Mouse (Mus musculus): ENCODE measurements at regions not wholly inside any gene's neighbourhood (a gene's known extent, or its start where the extent isn't known, plus 50 kb on each side); places are given as distances from the start of the nearest gene placed in this dataset.

DNA sequence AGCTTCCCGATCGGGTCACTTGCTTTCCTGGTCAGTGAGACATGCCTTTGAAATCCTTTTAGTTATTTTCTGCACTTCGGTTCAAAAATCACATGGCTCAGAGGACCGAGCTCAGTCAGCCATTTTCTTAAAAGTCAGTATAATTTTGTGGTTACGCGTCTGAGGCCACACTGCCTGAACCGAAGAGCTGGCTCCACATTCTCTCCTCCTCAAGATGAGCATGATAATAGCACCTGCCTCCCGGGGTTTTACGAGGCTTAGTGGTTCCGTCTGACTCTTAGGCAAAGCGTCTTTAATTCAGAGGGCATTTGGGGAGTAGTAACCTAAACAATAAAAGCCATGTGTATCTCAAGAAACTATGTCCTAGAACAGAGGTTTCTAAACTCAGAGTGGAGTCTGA is 113.5 kb upstream of the Lef1 start:
- H3K9ac ChIP-seq (replicated peaks; ENCODE audit: low read length): no peak overlapping the region
- no peak overlapping the region for H3K27ac ChIP-seq (replicated peaks; ENCODE audit: low read depth, low read length)
- 53% methylated on average over 11 of the region's 11 CpGs for WGBS
- H3K4me2 ChIP-seq (ENCODE audit: low read depth, low read length): no peak overlapping the region
- H3K36me3 ChIP-seq (replicated peaks; ENCODE audit: control insufficient read depth, insufficient read depth, low read depth, low read length): no peaks in the 10 kb centered on the region
- H3K4me1 ChIP-seq (ENCODE audit: control insufficient read depth, insufficient read depth, low read length): no peaks in the 10 kb centered on the region
- H3K27me3 ChIP-seq (ENCODE audit: control insufficient read depth, insufficient read depth, low read length): no peaks in the 10 kb centered on the region
- ATAC-seq (replicated peaks; ENCODE audit: insufficient number of reproducible peaks, low FRiP score, low TSS enrichment, low read depth) (no peak), DNase-seq (ENCODE audit: low spot score) (no peak)
- no peaks in the 10 kb centered on the region for H3K9me3 ChIP-seq (replicated peaks; ENCODE audit: control insufficient read depth, low read length)
- no peak overlapping the region for H3K4me3 ChIP-seq (ENCODE audit: low read depth, low read length)

DNA sequence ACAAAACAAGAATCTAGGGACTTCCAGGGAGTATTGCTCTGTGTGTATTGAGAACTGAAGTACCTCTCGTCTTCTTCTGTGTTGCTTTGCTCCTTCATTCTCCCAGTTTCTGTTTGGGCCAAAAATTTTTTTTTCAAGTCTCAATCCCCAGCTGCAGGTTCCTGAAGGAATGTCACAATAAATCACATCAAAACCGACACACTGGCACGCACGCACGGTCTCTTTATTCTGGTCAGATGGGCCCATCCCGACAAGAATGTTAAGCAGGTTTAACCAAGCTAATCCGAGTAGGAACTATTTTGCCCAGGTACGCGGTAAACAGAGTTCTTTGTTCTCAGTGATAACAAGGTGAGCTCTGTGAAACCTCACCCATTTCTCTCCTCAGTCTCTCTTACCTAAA is 118.3 kb upstream of the Lef1 start:
- Histone ChIP-seq H3K4me1 (ENCODE audit: control insufficient read depth, insufficient read depth, low read length) (no peaks in the 10 kb centered on the region), H3K27me3 (ENCODE audit: control insufficient read depth, insufficient read depth, low read length) (no peaks in the 10 kb centered on the region), H3K9me3 (replicated peaks; ENCODE audit: control insufficient read depth, low read length) (no peaks in the 10 kb centered on the region), H3K36me3 (replicated peaks; ENCODE audit: control insufficient read depth, insufficient read depth, low read depth, low read length) (no peaks in the 10 kb centered on the region), H3K27ac (replicated peaks; ENCODE audit: low read depth, low read length) (no peak overlapping the region), H3K4me3 (ENCODE audit: low read depth, low read length) (no peak overlapping the region), H3K9ac (replicated peaks; ENCODE audit: low read length) (no peak overlapping the region), H3K4me2 (ENCODE audit: low read depth, low read length) (no peak overlapping the region)
- ATAC-seq (replicated peaks; ENCODE audit: insufficient number of reproducible peaks, low FRiP score, low TSS enrichment, low read depth): no peak
- DNase-seq (ENCODE audit: low spot score): no peak
- WGBS: 55% methylated on average over 9 of the region's 9 CpGs

DNA sequence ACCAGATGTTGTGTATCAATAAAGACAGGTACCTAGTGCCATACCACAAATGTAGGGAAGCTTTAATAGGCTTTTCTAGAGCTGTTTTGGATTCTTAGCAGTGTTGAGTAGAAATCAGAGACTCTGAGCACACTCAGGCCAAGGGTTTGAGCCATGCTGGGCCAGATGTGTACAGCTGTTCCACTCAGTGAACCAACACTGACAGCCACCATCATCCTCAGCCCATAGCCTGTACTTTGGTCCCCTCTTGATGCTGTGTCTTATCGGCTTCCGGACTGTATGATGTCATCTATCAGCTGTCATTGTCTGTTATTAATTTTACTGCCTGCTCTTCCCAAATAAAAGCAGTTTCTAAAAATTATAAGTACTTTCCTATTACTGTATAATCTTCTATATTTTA is 123.6 kb upstream of the Lef1 start:
- no peaks in the 10 kb centered on the region for H3K36me3 ChIP-seq (replicated peaks; ENCODE audit: control insufficient read depth, insufficient read depth, low read depth, low read length)
- ATAC-seq (replicated peaks; ENCODE audit: insufficient number of reproducible peaks, low FRiP score, low TSS enrichment, low read depth) (no peak), DNase-seq (ENCODE audit: low spot score) (no peak)
- H3K4me2 ChIP-seq (ENCODE audit: low read depth, low read length): no peak overlapping the region
- no peaks in the 10 kb centered on the region for H3K27me3 ChIP-seq (ENCODE audit: control insufficient read depth, insufficient read depth, low read length)
- no peaks in the 10 kb centered on the region for H3K9me3 ChIP-seq (replicated peaks; ENCODE audit: control insufficient read depth, low read length)
- H3K4me3 ChIP-seq (ENCODE audit: low read depth, low read length): no peak overlapping the region
- H3K4me1 ChIP-seq (ENCODE audit: control insufficient read depth, insufficient read depth, low read length): no peaks in the 10 kb centered on the region
- no peak overlapping the region for H3K27ac ChIP-seq (replicated peaks; ENCODE audit: low read depth, low read length)
- H3K9ac ChIP-seq (replicated peaks; ENCODE audit: low read length): no peak overlapping the region
- WGBS: 85% methylated on average over 2 of the region's 2 CpGs

DNA sequence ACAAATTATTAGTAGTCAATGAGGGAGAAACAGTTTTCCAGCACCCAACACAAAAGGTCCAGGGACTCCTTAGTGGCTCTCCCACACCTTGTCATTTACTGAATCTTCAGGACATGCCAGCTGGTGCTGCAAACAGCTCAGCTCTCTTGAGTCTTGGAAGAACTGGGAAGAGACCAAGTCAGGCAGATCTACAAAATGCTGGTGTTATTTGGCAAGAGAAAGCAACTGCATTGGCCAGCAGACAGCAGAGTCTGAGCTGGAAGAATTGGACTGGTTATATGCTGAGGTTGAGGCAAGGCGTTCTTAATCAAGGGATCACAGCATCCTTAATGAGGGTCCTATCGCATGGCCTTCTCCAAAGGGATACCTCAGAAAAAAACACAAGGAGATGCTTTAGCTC is 124.2 kb upstream of the Lef1 start:
- Histone ChIP-seq H3K27me3 (ENCODE audit: control insufficient read depth, insufficient read depth, low read length) (no peaks in the 10 kb centered on the region), H3K4me3 (ENCODE audit: low read depth, low read length) (no peak overlapping the region), H3K27ac (replicated peaks; ENCODE audit: low read depth, low read length) (no peak overlapping the region), H3K9me3 (replicated peaks; ENCODE audit: control insufficient read depth, low read length) (no peaks in the 10 kb centered on the region), H3K4me1 (ENCODE audit: control insufficient read depth, insufficient read depth, low read length) (no peaks in the 10 kb centered on the region), H3K36me3 (replicated peaks; ENCODE audit: control insufficient read depth, insufficient read depth, low read depth, low read length) (no peaks in the 10 kb centered on the region), H3K4me2 (ENCODE audit: low read depth, low read length) (no peak overlapping the region), H3K9ac (replicated peaks; ENCODE audit: low read length) (no peak overlapping the region)
- WGBS: 96% methylated on average over 2 of the region's 2 CpGs
- DNase-seq (ENCODE audit: low spot score): no peak
- no peak for ATAC-seq (replicated peaks; ENCODE audit: insufficient number of reproducible peaks, low FRiP score, low TSS enrichment, low read depth)

DNA sequence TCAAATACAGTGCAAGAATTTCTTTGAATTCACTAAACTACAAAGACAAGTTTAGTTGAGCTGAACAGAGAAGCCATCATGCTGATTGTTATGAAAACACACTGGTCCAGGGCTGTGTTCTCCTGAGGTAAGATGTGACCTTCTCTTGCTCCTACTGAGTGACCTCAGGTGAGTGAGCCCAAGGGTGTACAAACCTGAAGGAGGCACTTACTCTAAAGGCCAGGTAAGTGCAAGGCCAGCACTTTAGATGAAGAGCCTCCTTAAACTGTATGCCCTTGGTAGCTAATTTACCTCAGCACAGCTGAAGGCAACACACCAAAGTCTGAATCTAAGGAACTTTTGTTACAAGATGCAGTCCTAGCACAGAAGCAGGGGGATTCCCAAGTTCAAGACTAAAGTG is 128.7 kb upstream of the Lef1 start:
- H3K9me3 ChIP-seq (replicated peaks; ENCODE audit: control insufficient read depth, low read length): no peaks in the 10 kb centered on the region
- no peak overlapping the region for H3K4me3 ChIP-seq (ENCODE audit: low read depth, low read length)
- ATAC-seq (replicated peaks; ENCODE audit: insufficient number of reproducible peaks, low FRiP score, low TSS enrichment, low read depth) (no peak), DNase-seq (ENCODE audit: low spot score) (no peak)
- H3K9ac ChIP-seq (replicated peaks; ENCODE audit: low read length): no peak overlapping the region
- no peak overlapping the region for H3K27ac ChIP-seq (replicated peaks; ENCODE audit: low read depth, low read length)
- H3K27me3 ChIP-seq (ENCODE audit: control insufficient read depth, insufficient read depth, low read length): no peaks in the 10 kb centered on the region
- H3K4me2 ChIP-seq (ENCODE audit: low read depth, low read length): no peak overlapping the region
- no peaks in the 10 kb centered on the region for H3K36me3 ChIP-seq (replicated peaks; ENCODE audit: control insufficient read depth, insufficient read depth, low read depth, low read length)
- no peaks in the 10 kb centered on the region; the same call in 1 of the 2 replicates for H3K4me1 ChIP-seq (ENCODE audit: control insufficient read depth, insufficient read depth, low read length)

DNA sequence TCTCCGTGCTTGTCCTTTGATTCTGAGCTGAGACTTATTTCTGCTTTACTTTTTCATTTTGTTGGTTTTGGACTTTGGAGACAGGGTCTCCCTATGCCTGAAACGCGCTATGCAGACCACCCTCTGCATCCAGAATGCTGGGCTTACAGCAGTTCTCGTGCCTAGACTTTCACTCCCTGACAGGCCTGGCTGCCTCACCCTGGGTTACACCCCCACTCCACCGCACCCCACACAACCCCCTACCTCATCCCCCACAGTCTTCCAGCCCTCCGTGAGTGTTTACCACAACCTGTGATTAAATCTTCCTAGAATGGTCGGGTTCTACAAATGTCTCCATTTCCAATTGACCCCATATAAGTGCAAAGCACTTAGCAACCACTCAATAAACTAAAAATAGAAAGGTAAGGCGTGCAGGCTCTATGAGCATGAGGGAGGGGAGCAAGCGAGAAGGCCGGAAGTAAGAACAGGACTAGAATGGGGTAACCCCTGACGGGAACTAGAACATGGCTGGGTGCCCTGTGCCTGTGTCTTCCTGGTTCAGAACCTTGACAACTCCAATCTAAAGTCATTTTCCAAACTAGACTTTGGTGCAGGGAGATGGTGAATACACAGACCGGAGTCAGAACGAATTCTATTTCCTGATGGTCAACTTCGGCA is 131.2 kb upstream of the Lef1 start:
- H3K9ac ChIP-seq (replicated peaks; ENCODE audit: low read length): no peak overlapping the region
- DNase-seq (ENCODE audit: low spot score) (no peak), ATAC-seq (replicated peaks; ENCODE audit: insufficient number of reproducible peaks, low FRiP score, low TSS enrichment, low read depth) (no peak)
- WGBS: 76% methylated on average over 14 of the region's 14 CpGs
- H3K27ac ChIP-seq (replicated peaks; ENCODE audit: low read depth, low read length): no peak overlapping the region
- no peaks in the 10 kb centered on the region for H3K36me3 ChIP-seq (replicated peaks; ENCODE audit: control insufficient read depth, insufficient read depth, low read depth, low read length)
- H3K27me3 ChIP-seq (ENCODE audit: control insufficient read depth, insufficient read depth, low read length): no peaks in the 10 kb centered on the region
- H3K4me3 ChIP-seq (ENCODE audit: low read depth, low read length): no peak overlapping the region
- H3K4me2 ChIP-seq (ENCODE audit: low read depth, low read length): no peak overlapping the region
- H3K9me3 ChIP-seq (replicated peaks; ENCODE audit: control insufficient read depth, low read length): no peaks in the 10 kb centered on the region
- no peaks in the 10 kb centered on the region; the same call in 1 of the 2 replicates for H3K4me1 ChIP-seq (ENCODE audit: control insufficient read depth, insufficient read depth, low read length)

DNA sequence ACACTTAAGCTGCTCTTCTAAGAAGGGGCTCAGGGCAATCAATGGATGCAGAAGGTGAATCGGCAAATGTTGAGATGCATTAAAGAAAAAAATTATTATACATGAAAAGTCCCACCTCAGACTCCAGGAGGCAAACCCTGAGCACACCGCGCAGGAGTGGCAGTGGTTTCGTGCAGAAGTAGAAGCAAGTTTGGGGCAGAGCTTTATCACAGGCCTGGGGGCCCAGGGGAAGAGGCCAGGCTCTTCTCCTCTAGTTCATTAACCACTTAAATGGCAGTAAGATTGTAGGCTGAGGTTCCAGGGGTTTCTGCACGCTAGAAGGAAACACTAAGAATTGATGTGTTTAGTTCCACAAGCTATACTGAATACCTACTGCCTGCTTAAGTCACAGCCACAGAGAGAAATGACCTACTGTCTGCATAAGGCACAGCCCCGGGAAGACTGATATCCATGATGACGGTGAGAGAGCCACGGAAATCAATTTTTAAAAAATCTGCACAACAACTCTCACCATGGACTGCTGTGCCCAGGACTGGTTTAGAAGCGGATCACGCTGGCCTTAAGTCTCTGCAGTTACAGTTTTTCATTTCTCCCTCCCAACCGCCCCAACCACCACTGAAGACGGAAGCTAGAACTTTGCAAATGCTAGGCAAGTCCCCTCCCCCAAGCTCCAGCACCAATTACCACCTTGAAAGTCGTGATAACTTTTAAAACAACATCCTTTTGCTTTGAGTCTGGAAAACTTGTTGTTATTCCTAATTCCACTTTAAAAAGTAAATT is 132.2 kb upstream of the Lef1 start:
- no peaks in the 10 kb centered on the region for H3K36me3 ChIP-seq (replicated peaks; ENCODE audit: control insufficient read depth, insufficient read depth, low read depth, low read length)
- no peaks in the 10 kb centered on the region for H3K9me3 ChIP-seq (replicated peaks; ENCODE audit: control insufficient read depth, low read length)
- H3K27ac ChIP-seq (replicated peaks; ENCODE audit: low read depth, low read length): no peak overlapping the region
- no peak overlapping the region for H3K9ac ChIP-seq (replicated peaks; ENCODE audit: low read length)
- DNase-seq (ENCODE audit: low spot score) (no peak), ATAC-seq (replicated peaks; ENCODE audit: insufficient number of reproducible peaks, low FRiP score, low TSS enrichment, low read depth) (no peak)
- no peak overlapping the region for H3K4me3 ChIP-seq (ENCODE audit: low read depth, low read length)
- no peaks in the 10 kb centered on the region; the same call in 1 of the 2 replicates for H3K4me1 ChIP-seq (ENCODE audit: control insufficient read depth, insufficient read depth, low read length)
- H3K27me3 ChIP-seq (ENCODE audit: control insufficient read depth, insufficient read depth, low read length): no peaks in the 10 kb centered on the region
- H3K4me2 ChIP-seq (ENCODE audit: low read depth, low read length): no peak overlapping the region
- WGBS: 55% methylated on average over 13 of the region's 13 CpGs

DNA sequence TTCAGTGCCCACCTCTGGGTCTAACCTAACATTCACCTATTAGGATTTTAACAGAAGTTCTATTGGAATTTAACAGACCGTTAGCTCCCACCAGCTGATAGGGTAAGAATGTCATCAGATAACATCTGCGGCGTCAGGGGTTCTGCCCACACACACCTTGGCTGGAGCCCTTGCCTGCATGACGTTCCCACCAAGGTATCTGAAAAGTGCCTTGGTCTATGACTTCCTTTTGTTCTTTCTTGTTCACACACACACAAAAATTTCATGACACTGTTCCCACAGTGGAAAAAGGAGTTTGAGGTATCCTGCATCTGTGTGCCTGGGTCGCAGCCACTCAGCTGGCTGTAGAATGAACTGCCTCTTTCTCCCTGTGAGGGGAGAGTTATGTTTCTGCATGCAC is 134.1 kb upstream of the Lef1 start:
- H3K9me3 ChIP-seq (replicated peaks; ENCODE audit: control insufficient read depth, low read length): no peaks in the 10 kb centered on the region
- WGBS: 85% methylated on average over 5 of the region's 5 CpGs
- no peak for ATAC-seq (replicated peaks; ENCODE audit: insufficient number of reproducible peaks, low FRiP score, low TSS enrichment, low read depth)

More for the DNA sequence above, 134.1 kb upstream of the Lef1 start:
- DNase-seq (ENCODE audit: low spot score): no peak
- H3K9ac ChIP-seq (replicated peaks; ENCODE audit: low read length): no peak overlapping the region
- H3K27ac ChIP-seq (replicated peaks; ENCODE audit: low read depth, low read length): no peak overlapping the region
- H3K4me3 ChIP-seq (ENCODE audit: low read depth, low read length): no peak overlapping the region
- no peaks in the 10 kb centered on the region for H3K36me3 ChIP-seq (replicated peaks; ENCODE audit: control insufficient read depth, insufficient read depth, low read depth, low read length)
- H3K4me2 ChIP-seq (ENCODE audit: low read depth, low read length): no peak overlapping the region
- H3K27me3 ChIP-seq (ENCODE audit: control insufficient read depth, insufficient read depth, low read length): no peaks in the 10 kb centered on the region
- H3K4me1 ChIP-seq (ENCODE audit: control insufficient read depth, insufficient read depth, low read length): no peaks in the 10 kb centered on the region; the same call in 1 of the 2 replicates
